Mouse (Mus musculus): ENCODE data around the gene Fgf11. TPM values are rescaled to one million over a fixed set of nuclear protein-coding genes. Genes with fewer than 3 reads are reported as not detected.
A peak's percentile ranks its signal among the peaks of the same experiment; 100 is the strongest.

The Fgf11 gene
- total RNA-seq (2015; ENCODE audit: low replicate concordance): not detected in 2 replicates
- total RNA-seq (2017; ENCODE audit: low replicate concordance): not detected in 2 replicates

DNA sequence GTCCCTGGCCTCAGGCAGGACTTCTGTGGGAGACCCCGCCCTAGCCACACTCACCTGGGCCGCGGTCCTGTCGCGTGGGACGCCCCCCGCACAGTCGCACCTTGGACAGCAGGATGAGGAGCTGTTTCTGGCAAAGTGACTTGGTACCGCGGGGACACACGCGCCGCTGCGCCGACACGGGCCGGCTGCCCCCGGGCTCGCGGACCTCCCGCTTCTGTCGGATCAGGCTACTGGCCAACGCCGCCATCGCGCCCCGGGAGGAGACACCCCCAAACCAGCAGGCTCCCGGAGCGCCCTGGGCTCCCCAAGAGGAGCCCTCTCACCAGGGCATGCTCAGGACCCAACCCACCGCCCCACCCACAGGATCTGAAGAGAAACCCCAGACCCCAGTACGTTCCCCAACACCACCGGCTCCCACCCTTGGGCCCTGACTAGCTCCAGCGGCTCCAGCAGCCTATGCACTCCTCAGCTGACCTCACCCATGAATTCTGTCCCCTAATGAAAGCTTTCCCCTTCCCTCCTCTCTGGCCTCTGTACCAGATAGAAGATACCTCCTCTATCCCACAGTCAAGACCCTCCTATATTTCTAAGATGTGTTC lies at the start of gene Fgf11:
TSS of gene Fgf11 (minus strand) at position 479 of the 599 bp plus-strand sequence.
- ATAC-seq (replicated peaks; ENCODE audit: low FRiP score, poor library complexity, severe bottlenecking): no peak

DNA sequence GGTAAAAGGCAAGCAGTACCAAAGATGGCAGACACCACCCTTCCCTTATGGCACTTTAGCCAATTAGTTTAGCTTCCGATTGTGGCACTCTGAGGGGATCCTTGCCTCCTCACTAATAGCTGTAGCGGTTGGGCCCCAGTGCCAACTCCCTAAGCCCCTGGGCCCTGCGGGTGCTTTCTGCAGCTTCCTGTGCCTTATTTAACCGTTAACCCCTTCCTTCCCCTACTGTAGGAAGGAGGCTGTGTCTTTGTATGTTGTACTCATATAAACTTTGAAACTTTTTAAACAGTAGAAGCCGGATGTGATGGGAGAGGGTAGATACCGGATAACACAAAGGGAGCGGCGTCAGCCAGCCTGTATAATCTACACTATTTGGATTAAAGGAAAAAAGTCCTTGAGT lies 49.1 kb upstream of the Fgf11 start:
- ATAC-seq (replicated peaks; ENCODE audit: low FRiP score, poor library complexity, severe bottlenecking): no peak

DNA sequence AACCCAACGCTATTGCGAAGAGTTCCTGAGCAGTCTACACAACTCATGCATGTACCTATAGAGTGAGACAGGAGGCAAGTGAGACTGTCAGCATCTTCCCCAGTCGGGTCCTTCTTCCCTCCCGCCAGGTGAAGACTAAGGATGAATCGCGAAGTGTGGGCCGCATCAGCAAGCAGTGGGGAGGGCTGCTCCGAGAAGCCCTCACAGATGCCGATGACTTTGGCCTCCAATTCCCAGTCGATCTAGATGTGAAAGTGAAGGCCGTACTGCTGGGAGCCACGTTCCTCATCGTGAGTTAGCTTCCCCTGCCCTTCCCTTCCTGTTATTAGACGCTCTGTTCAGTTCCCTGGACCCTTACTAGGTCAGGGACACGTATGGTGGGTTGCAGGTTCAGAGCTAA lies 48.2 kb upstream of the Fgf11 start:
- ATAC-seq (replicated peaks; ENCODE audit: low FRiP score, poor library complexity, severe bottlenecking): no peak

DNA sequence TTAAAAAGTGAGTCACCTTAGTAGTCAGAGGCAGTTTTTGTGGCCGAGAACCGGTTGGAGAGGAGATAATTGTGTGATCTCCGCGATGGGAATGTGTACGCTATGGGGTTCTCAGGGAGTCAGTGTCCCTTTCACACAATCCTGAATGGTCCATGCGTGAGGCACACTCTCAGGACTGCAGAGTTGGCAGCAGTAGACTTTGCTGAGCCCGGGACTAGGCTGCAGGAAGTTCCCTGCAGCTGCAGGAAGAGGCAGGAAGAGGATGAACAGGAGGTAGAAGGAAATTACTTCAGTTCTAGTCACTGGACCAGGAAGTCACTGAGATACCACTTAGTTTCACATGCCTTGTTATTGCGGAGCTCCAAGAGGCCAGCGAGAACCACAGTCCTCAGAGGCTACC lies 47.5 kb upstream of the Fgf11 start:
- no peak for ATAC-seq (replicated peaks; ENCODE audit: low FRiP score, poor library complexity, severe bottlenecking)

DNA sequence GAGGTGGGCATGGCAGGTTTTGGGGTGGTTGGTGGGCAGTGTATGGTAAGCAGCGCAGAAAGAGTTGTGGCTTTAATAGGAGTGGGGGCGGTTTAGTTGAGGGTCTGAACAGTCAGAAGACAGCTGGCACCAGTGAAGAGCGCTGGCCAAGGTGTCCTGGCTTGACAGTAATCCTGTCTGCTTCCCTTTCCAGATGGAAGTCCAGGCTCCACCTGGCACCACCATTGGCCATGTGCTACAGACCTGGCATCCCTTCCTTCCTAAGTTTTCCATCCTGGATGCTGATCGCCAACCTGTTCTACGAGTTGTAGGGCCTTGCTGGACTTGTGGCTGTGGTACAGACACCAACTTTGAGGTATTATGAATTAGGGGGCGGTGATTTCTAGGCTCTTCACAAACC lies 46.4 kb upstream of the Fgf11 start:
- no peak for ATAC-seq (replicated peaks; ENCODE audit: low FRiP score, poor library complexity, severe bottlenecking)

DNA sequence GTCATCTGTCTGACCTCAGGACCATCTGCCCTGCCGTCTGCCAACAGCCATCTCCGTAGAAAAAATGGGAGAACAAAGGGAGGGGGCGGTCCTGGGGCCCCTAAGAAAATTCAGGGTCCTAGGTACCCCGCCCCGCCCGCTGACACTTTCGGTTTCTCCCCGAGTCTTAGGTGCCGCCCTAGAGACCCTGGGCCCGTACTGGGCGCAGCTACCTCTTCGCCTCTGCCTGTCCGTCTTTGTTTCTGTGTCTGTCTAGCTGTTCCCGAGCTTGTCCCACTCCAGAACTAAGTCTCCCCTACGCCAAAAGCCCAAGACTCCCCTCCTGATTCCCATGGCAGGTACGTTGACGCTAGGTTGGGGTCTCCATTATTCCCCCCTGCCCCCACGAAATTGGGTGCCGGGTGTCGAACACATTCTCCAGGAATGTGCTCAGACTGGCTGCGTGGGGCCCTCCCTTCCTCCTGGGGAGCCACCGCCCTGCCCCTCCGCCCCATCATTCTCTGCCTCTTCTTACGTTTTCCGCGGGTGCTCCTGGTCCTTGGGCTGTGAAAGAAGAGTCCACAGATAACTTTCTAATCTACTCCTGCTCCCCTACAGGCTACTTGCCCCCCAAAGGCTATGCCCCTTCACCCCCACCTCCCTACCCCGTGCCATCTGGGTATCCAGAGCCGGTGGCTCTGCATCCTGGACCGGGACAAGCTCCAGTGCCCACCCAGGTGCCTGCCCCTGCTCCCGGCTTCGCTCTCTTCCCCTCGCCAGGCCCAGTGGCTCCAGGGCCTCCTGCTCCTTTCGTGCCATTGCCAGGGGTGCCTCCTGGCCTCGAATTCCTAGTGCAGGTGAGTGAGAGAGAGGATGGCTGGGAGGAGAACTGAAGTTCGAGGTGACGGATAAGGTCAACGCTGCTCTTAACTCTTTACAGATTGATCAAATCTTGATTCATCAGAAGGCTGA lies 45.4 kb upstream of the Fgf11 start:
- ATAC-seq (replicated peaks; ENCODE audit: low FRiP score, poor library complexity, severe bottlenecking): peak; percentile 61

DNA sequence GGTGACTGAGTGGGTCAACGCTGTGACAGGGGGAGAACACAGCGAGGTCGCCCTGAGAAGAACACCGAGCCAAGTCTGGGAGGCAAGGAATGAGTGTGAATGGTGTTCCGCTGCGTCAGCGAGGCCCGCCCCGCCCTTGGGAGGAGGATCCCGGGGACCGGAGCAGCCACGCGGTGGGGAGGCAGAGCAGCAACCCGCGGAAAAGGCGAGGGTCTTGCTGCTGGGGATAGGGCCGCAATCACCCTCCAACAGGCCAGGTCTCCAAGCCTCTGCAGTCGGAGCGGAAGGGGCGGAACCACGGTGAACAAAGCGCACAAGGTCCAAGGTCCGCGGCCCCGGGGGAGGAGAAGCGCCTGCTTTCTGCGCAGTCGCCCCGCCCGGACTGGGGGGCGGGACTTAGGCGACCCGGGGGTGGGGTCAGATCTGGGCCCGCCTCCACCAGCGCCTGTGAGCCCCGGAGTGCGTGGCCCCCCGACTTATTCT lies 44.6 kb upstream of the Fgf11 start, which contains the start of gene Plscr3:
TSS of gene Plscr3 (plus strand) at position 179 of the 483 bp plus-strand sequence.
- peak; percentile 87 for ATAC-seq (replicated peaks; ENCODE audit: low FRiP score, poor library complexity, severe bottlenecking)

DNA sequence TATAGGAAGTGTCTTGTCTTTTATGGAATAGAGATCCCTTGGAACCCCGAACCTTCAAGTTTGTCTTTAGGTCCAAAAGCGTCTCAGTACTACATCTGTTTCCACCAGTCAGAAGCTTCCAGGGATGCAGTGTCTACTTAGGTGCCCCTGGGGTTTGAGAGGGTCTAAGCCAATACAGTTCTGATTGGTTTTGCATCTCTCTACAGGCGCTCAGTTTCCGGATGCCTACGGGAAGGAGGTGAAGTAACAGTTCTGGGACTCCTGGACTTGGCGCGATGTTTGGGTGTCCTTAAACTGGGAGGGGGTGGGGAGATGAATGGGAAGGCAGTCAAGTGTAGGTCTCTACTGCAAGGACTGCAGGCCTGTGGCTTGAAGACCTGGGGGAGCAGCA lies 37.1 kb upstream of the Fgf11 start:
- ATAC-seq (replicated peaks; ENCODE audit: low FRiP score, poor library complexity, severe bottlenecking): peak; percentile 16

DNA sequence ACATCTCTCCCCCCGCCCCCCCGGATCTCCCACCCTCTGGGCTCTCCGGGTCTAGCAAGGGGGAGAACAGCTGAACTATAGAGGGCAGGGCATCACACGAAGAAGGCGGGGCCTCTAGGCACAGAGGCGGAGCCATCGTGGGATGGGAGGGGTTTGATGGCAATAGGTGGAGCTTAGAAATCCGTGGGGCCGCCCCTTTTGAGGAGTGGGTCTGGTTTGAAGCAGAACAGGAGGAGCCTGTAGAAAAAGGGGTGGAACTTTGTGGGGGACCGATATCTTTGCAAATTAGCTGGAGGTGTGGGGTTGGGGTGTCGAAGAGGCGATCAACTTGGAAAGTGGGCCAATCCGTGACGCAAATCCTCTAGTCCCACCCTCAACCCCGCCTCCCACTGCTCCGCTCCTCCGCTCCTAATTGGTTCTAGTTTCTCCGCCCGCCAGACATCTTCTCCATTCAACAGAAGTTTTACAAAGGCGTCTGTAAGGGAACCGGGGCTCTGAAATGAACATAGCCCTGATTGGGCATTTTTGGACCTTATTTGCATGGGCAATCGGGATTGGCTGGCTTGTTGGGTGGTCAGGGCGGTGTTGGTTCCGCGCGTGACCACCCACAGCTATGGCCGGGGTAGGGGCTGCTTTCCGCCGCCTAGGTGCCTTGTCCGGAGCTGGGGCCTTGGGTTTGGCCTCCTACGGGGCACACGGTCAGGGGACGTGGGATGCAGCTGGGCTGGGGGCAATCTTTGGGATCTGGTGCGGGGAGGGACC lies 36.5 kb upstream of the Fgf11 start, which contains the start of gene Tmem256:
TSS of gene Tmem256 (plus strand) at position 563 of the 762 bp plus-strand sequence.
- peak; percentile 86 for ATAC-seq (replicated peaks; ENCODE audit: low FRiP score, poor library complexity, severe bottlenecking)

DNA sequence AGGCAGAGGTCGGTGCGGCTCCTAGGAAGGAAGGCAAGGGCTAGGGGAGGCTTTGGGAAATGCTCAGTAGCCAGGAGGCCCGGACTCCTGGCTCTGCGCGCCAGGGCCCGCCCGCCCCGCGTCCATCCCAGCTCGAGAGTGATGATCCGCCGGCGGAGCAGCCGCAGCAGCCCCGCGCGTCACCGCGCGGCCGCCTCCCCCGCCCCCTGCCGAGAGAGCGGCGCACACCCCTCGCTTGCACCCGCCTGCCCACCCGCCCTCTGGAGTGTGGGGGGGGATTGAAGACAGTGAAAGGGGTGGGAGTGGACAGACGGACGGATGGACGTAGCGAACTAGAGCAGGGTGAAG lies 35.9 kb upstream of the Fgf11 start, which contains the start of gene Nlgn2:
TSS of gene Nlgn2 (minus strand) at position 181 of the 348 bp plus-strand sequence.
- ATAC-seq (replicated peaks; ENCODE audit: low FRiP score, poor library complexity, severe bottlenecking): 0 out of 2 replicates have a peak, but pooled peaks have one; percentile 1

DNA sequence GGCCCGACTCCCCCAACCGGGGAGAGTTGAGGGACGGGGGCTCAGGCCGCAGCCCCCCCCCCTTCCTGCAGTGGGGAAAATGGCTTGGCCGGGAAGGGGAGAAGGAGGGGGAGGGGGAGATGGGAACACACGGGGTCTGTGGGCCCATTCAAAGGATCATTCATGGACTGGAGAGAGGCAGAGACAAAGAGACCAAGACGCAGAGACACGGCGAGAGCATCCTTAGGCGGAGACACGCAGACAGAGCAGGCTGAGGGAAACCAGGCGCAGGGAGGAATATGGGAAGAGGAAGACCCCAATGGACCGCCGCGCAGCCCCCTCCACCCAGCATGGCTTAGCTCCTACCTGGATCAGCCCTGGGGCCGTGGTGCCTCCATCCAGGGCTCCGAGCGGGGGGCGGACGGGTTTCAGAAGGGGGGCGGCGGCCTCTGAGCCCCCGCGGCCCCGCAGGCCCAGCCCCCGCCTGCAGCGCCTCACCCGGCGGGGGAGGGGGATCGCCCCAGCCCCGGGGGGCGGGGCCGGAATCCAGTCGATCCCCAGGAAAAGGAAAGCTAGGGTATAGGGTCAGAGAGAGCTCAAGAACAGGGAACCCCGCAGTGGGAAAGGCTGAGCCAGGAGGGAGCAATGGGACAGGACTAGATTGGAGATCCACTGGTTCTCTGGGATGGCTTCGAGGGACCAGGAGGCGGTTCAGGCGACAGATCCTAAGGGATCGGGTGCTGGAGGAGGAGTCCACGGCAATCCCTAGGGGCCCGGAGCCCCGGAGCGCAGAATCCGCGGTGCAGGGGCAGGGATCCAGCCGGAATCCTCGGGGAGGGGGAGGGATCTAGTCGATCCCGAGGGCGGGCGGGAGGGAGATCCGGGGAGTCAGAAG lies 35.3 kb upstream of the Fgf11 start:
- no peak for ATAC-seq (replicated peaks; ENCODE audit: low FRiP score, poor library complexity, severe bottlenecking)

DNA sequence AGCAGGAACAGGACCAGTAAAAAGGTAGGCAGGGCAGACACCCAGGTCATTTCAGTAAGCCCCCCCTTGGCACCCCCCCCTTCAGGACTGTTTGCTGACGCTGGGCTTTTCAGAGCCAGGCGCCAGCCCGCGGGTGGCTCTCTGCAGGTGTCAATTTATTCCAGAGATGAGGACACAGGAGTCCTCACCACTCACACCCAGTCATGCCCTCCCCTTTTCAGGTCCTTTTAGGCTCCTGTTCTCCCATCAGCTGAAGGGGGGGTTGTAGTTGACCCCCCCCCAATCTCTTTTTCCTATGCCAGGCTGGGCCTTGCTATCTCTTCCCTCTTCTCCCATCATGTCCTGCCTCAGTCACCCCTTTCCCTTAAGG lies 34.3 kb upstream of the Fgf11 start:
- no peak for ATAC-seq (replicated peaks; ENCODE audit: low FRiP score, poor library complexity, severe bottlenecking)

DNA sequence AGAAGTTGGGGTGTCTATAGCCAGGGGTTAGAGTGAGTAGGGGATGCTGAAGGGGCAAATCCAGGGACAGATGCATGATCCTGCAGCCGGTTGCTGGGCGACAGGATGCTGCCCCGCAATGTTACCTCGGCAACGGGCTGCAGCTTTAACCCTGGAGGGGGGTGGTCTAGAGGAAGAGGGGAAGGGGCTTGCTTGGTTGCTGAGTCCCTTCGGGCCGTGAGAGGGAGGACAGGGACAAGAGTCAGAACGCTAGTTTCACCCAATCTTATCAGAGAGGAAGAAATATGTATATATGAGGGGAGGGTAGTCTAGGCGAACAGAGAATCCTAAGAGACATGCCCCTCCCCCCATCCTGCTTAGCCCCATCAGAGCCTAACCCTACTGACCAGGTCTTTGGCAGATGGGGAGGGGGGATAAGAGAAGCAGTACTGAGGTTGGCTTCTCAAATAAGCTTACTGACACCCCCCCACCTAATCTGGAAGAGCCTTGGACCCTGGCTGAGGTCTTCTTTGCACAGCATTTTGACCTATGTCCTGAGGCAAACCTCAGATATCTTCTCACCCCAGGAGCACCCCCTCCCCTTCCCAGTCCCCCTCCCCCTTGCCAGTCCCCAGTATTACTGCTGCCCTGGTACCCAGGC lies 33.8 kb upstream of the Fgf11 start:
- ATAC-seq (replicated peaks; ENCODE audit: low FRiP score, poor library complexity, severe bottlenecking): no peak

DNA sequence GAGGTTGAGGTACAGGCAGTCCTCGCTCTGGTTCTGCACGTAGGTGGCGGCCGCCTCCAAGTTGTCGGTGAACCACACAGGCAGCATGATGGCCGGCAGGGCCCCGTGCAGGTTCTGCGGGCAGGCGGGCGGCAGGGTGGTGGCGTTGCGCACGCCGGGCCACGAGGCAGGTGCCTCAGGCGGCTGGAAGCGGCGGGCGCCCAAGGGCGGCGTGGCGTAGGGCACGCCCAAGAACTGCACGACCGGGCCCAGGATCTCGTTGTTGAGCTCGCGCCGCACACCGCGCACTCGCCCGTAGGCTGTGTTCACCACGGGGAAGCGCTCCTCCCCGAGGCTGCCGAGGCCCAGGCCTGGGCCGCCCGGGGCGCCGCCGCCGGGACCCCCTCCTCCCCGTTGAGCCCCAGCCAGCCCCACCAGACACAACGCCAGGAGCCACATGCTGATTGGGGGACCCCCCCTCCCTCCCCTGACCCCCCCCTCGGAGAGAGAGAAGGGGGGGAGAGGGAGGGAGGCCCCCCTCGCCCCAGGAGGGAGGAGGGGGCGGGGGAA lies 32.4 kb upstream of the Fgf11 start:
- peak; percentile 44 for ATAC-seq (replicated peaks; ENCODE audit: low FRiP score, poor library complexity, severe bottlenecking)

DNA sequence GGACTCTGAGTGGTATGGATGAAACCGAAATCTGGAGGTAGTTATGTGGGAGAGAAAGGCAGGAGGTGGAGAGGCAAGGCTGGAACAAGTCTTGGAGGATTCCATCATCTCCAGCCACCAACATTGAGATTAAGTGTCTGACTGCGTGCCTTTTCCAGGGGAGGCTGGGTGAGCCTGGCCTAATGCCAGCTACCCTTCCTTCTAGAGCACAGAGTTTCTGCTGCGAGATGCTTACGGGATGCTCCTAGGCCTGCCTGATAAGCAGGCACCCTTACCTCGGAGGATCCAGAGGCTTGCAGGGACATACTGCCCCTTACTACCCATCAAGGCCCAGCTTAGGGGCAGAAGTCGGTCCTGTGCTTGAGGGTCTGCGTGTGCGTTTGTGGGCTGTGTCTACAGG lies 31.9 kb upstream of the Fgf11 start:
- no peak for ATAC-seq (replicated peaks; ENCODE audit: low FRiP score, poor library complexity, severe bottlenecking)

DNA sequence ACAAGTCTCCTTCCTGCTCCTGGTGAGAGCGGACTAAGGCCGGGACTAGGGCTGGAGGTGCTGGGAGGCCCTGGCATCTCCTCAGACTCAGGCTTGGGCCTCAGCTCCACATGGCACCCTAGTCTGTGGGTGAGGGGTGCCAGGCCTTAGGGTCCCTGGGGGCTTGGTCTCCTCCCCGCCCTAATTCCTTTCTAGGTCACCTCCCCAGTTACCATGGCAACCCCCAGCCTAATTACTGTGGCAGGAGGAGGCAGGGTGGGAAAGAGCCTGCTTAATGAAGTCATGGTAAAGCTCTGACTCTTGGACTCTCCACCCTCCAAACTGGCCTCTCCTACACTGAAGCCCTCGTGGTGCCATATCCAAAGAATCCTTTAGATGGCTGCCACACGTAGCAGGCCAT lies 27.2 kb upstream of the Fgf11 start:
- ATAC-seq (replicated peaks; ENCODE audit: low FRiP score, poor library complexity, severe bottlenecking): no peak

DNA sequence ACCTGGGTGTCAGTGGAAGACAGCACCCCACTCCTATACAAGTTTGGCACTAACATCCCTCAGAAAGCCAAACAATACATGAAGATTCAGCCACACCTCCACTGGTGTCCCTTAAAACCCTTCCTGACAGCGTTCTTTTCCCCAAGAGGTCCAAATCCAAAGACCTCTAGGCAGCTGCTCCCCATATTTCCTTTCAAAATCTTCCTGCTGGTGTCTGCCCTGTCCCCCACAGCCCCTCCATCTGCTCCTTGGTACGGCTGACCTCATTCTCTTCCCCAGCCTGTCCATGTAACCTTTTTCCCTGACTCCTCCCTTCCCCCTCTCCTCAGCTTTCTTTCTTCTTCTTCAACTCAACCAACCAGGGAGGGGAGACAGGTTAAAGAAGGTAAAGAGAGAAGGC lies 21.8 kb upstream of the Fgf11 start:
- no peak for ATAC-seq (replicated peaks; ENCODE audit: low FRiP score, poor library complexity, severe bottlenecking)

DNA sequence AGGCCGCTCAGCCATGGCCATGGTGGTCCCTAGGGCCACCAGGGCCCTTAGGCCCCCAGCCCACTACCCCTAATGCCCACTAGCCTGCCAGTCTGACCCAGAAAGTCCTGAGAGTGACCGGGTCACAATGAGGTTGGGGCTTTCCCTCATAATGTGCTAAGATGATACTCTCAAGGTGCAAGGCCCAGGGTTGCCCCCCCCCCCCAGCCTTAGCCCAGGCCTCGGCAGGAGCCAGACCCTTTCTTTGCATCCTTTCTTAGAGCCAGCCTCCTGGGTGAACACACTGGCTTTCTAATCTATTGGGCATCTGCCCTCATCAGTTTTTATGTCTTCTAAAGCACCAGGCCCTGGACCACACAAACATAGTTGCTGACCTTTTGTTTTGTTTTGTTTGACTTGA lies 20.4 kb upstream of the Fgf11 start, which contains the start of gene Spem1:
TSS of gene Spem1 (minus strand) at position 101 of the 400 bp plus-strand sequence.
- no peak for ATAC-seq (replicated peaks; ENCODE audit: low FRiP score, poor library complexity, severe bottlenecking)

All from erythroblast, adult 5-6 weeks (primary cell).